Mouse (Mus musculus) kidney, embryonic 15.5 days (tissue): ENCODE measurements at regions not wholly inside any gene's neighbourhood (a gene's known extent, or its start where the extent isn't known, plus 50 kb on each side); places are given as distances from the start of the nearest gene placed in this dataset.

Source experiments
- ATAC-seq: fragments of 200-750 bp; cut with Nextera tagmentation; replicated peaks from 2 replicates; pipeline ENCODE4 v1.8.0; 2017; ENCODE audit warnings: moderate TSS enrichment; ENCODE audit not compliant: low FRiP score
- H3K27ac ChIP-seq: fragments of 300-500 bp; sonication (generic); 2 replicates; pipeline ENCODE4 v1.5.1; 2015; ENCODE audit warnings: mild to moderate bottlenecking, inconsistent platforms
- H3K27me3 ChIP-seq: fragments of 300-500 bp; sonication (generic); 2 replicates; pipeline ENCODE4 v1.6.1; 2015; ENCODE audit warnings: inconsistent platforms
- H3K36me3 ChIP-seq: fragments of 300-500 bp; sonication (generic); 2 replicates; pipeline ENCODE4 v1.6.1; 2015; ENCODE audit warnings: inconsistent platforms
- H3K4me1 ChIP-seq: fragments of 300-500 bp; sonication (generic); 2 replicates; pipeline ENCODE4 v1.6.1; 2015; ENCODE audit warnings: inconsistent platforms
- H3K4me2 ChIP-seq: fragments of 300-500 bp; sonication (generic); 2 replicates; pipeline ENCODE4 v1.6.1; 2015; ENCODE audit warnings: moderate library complexity, mild to moderate bottlenecking, inconsistent platforms
- H3K4me3 ChIP-seq: fragments of 300-500 bp; sonication (generic); replicated peaks from 2 replicates; pipeline ENCODE4 v1.5.1; 2015; ENCODE audit warnings: mild to moderate bottlenecking, inconsistent platforms
- H3K9ac ChIP-seq: fragments of 300-500 bp; sonication (generic); 2 replicates; pipeline ENCODE4 v1.6.1; 2015; ENCODE audit warnings: mild to moderate bottlenecking, inconsistent platforms
- H3K9me3 ChIP-seq: fragments of 300-500 bp; sonication (generic); replicated peaks from 2 replicates; pipeline ENCODE4 v1.6.1; 2016; ENCODE audit warnings: inconsistent platforms
- WGBS: fragments of 180-500 bp; shearing (Covaris S2); methylation state at CpG from one replicate; pipeline ENCODE4 v1.1.7; 2015; ENCODE audit warnings: mixed read lengths; 5-methylcytosine and 5-hydroxymethylcytosine counted together

DNA sequence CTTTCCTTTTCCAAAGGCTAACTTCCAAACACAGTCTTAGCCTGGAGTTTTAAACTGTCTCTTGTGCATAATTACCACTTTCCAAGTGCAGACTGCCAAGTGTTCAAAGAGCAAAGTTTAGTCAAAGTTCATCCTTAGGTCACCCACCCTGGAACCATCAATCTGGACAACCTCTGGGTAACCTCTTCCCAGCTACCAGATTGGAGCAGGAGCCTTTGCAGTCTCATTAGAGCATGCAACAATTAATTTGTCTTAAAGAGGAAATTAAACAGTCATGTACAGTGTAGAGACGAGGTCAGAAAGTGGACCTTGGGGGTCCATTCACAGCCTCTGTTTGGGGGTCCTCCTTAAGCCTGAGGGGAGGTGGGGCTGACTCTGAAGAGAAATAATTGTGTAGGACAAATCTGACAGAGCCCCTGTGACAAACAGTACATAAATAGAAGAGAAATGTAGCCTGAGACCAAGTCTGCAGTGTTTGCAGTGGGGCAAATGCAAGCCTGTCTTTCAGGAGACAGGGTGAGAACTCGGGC lies 292.9 kb downstream of the Tmem161b start:
- peak; percentile 77 for ATAC-seq
- H3K4me1 ChIP-seq = no peaks in the 10 kb centered on the region
- no peaks in the 10 kb centered on the region for H3K9me3 ChIP-seq
- no peaks in the 10 kb centered on the region for H3K36me3 ChIP-seq
- no peak overlapping the region for H3K4me3 ChIP-seq
- no peak overlapping the region for H3K9ac ChIP-seq
- no peak overlapping the region for H3K4me2 ChIP-seq
- no peaks in the 10 kb centered on the region for H3K27me3 ChIP-seq
- 14% methylated on average over 2 of the region's 2 CpGs for WGBS
- H3K27ac ChIP-seq = no peak overlapping the region
